Mouse (Mus musculus): Measurements from ENCODE around the gene Fastkd3. TPM values are rescaled to one million over a fixed set of nuclear protein-coding genes. Genes with fewer than 3 reads are reported as not detected.

The Fastkd3 gene
- polyA plus RNA-seq, 1 experiment from 2014 or later = 44.5 TPM

GRCm38 (mm10) chr13:68582517-68582780, 415 bp downstream of the Fastkd3 start:
- ATAC-seq (ENCODE audit: insufficient number of reproducible peaks, insufficient read depth, low FRiP score, low TSS enrichment, low read depth) = no peak; the same call in 1 of the 2 replicates
- Histone ChIP-seq H3K4me2 (peak overlapping the region; percentile 87), H3K9me3 (no peaks in the 10 kb centered on the region), H3K4me3 (replicated peaks) (peak overlapping the region; percentile 77), H3K9ac (replicated peaks) (peak overlapping the region; percentile 79), H3K36me3 (peaks cover 56% of the 10 kb centered on the region), H3K27me3 (no peaks in the 10 kb centered on the region), H3K27ac (peak overlapping the region; percentile 77), H3K4me1 (replicated peaks) (peaks cover 14% of the 10 kb centered on the region)
- under 1% methylated on average over 11 of the region's 11 CpGs for WGBS

GRCm38 (mm10) chr13:68583961-68584360, 1.9 kb downstream of the Fastkd3 start:
- H3K9me3 ChIP-seq = no peaks in the 10 kb centered on the region
- peaks cover 14% of the 10 kb centered on the region for H3K4me1 ChIP-seq (replicated peaks)
- no peaks in the 10 kb centered on the region for H3K27me3 ChIP-seq
- no peak overlapping the region for H3K9ac ChIP-seq (replicated peaks)
- no peak overlapping the region for H3K4me2 ChIP-seq
- no peak for ATAC-seq (ENCODE audit: insufficient number of reproducible peaks, insufficient read depth, low FRiP score, low TSS enrichment, low read depth)
- 90% methylated on average over 11 of the region's 11 CpGs for WGBS
- H3K4me3 ChIP-seq (replicated peaks) = no peak overlapping the region
- peaks cover 58% of the 10 kb centered on the region for H3K36me3 ChIP-seq
- no peak overlapping the region for H3K27ac ChIP-seq

- Histone ChIP-seq H3K27ac (no peak overlapping the region), H3K9me3 (no peaks in the 10 kb centered on the region), H3K36me3 (peaks cover 70% of the 10 kb centered on the region), H3K9ac (replicated peaks) (no peak overlapping the region), H3K4me2 (no peak overlapping the region), H3K27me3 (no peaks in the 10 kb centered on the region), H3K4me1 (replicated peaks) (peaks cover 13% of the 10 kb centered on the region), H3K4me3 (replicated peaks) (no peak overlapping the region)
- ATAC-seq (ENCODE audit: insufficient number of reproducible peaks, insufficient read depth, low FRiP score, low TSS enrichment, low read depth) = no peak
- WGBS = 92% methylated on average over 7 of the region's 7 CpGs
Measured at GRCm38 (mm10) chr13:68585441-68585840, 3.4 kb downstream of the Fastkd3 start.

GRCm38 (mm10) chr13:68588352-68588751, 6.3 kb downstream of the Fastkd3 start:
- Histone ChIP-seq H3K27ac (no peak overlapping the region), H3K9me3 (no peaks in the 10 kb centered on the region), H3K36me3 (peaks cover 98% of the 10 kb centered on the region), H3K9ac (replicated peaks) (no peak overlapping the region), H3K27me3 (no peaks in the 10 kb centered on the region), H3K4me3 (replicated peaks) (no peak overlapping the region), H3K4me2 (no peak overlapping the region), H3K4me1 (replicated peaks) (peaks cover 1% of the 10 kb centered on the region; the same call in 1 of the 2 replicates)
- ATAC-seq (ENCODE audit: insufficient number of reproducible peaks, insufficient read depth, low FRiP score, low TSS enrichment, low read depth) = no peak

- H3K36me3 ChIP-seq = peaks cover 47% of the 10 kb centered on the region
- 88% methylated on average over 1 of the region's 1 CpGs for WGBS
- no peak overlapping the region for H3K4me2 ChIP-seq
- ATAC-seq (ENCODE audit: insufficient number of reproducible peaks, insufficient read depth, low FRiP score, low TSS enrichment, low read depth) = no peak
- H3K4me3 ChIP-seq (replicated peaks) = no peak overlapping the region
- no peak overlapping the region for H3K27ac ChIP-seq
- no peaks in the 10 kb centered on the region for H3K9me3 ChIP-seq
- H3K4me1 ChIP-seq (replicated peaks) = no peaks in the 10 kb centered on the region; the same call in 1 of the 2 replicates
- no peak overlapping the region for H3K9ac ChIP-seq (replicated peaks)
- peaks cover 4% of the 10 kb centered on the region; the same call in 1 of the 2 replicates for H3K27me3 ChIP-seq
Measured at GRCm38 (mm10) chr13:68593797-68594196, 11.8 kb downstream of the Fastkd3 start.

GRCm38 (mm10) chr13:68597199-68597598, 15.2 kb downstream of the Fastkd3 start, which contains the start of gene 1700001L19Rik:
TSS of gene 1700001L19Rik (plus strand) at chr13:68597421.
- no peaks in the 10 kb centered on the region for H3K9me3 ChIP-seq
- H3K4me3 ChIP-seq (replicated peaks) = peak within 1 kb of the TSS; percentile 24
- H3K4me2 ChIP-seq = peak within 1 kb of the TSS; percentile 49
- WGBS = 10% methylated on average over 10 of the region's 10 CpGs
- ATAC-seq (ENCODE audit: insufficient number of reproducible peaks, insufficient read depth, low FRiP score, low TSS enrichment, low read depth) = no peak
- H3K27ac ChIP-seq = no peak within 1 kb of the TSS
- H3K27me3 ChIP-seq = peaks cover 4% of the 10 kb centered on the region; the same call in 1 of the 2 replicates
- H3K36me3 ChIP-seq = peaks cover 13% of the 10 kb centered on the region
- no peak within 1 kb of the TSS for H3K9ac ChIP-seq (replicated peaks)
- peaks cover 7% of the 10 kb centered on the region; the same call in 1 of the 2 replicates for H3K4me1 ChIP-seq (replicated peaks)

DNA sequence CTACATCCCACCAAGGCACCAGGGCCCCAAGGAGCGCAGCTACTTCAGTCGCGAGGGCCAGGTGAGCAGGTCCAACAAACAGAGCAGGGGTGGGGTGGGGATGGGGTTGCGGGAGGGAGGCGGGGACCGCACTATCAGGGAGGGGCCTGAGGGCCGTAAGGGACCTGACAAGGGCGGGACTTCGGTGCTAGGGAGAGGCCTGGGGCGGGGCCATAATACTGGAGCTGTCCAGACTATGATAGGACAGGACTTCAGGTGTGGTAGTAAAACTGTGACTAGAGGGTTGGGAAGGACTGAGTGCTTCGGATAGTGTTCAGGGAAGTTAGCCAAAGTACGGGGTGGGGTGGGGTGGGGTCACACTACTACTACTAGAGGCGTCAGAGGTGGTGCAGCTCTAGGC, 15.6 kb downstream of the Fastkd3 start:
- peak overlapping the region; percentile 49 for H3K4me2 ChIP-seq
- ATAC-seq (ENCODE audit: insufficient number of reproducible peaks, insufficient read depth, low FRiP score, low TSS enrichment, low read depth) = 0 out of 2 replicates have a peak, but pooled peaks have one; percentile 17
- WGBS = 10% methylated on average over 13 of the region's 13 CpGs
- no peak overlapping the region for H3K27ac ChIP-seq
- H3K9me3 ChIP-seq = no peaks in the 10 kb centered on the region
- H3K4me3 ChIP-seq (replicated peaks) = peak overlapping the region; percentile 24
- peaks cover 7% of the 10 kb centered on the region; the same call in 1 of the 2 replicates for H3K4me1 ChIP-seq (replicated peaks)
- H3K9ac ChIP-seq (replicated peaks) = no peak overlapping the region
- H3K27me3 ChIP-seq = peaks cover 4% of the 10 kb centered on the region; the same call in 1 of the 2 replicates
- H3K36me3 ChIP-seq = peaks cover 9% of the 10 kb centered on the region

DNA sequence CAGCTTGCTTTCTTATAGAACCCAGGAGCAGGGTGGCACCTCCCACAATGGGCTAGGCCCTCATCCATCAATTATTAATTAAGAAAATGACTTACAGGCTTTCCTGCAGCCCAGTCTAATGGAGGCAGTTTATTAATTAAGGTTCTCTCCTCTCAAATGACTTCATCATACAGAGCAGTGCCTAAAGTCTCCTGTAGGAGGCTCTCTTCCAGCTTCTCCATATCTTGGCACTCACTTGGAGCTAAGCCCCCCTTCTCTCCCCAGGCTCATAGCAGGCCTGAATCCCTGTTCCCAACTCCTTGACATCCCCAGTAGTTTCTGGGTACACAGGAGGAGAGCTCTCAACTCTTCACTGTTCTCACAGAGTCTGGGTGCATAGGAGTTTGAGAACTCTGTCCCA, 16.9 kb downstream of the Fastkd3 start:
- Histone ChIP-seq H3K9me3 (no peaks in the 10 kb centered on the region), H3K27ac (no peak overlapping the region), H3K4me2 (no peak overlapping the region), H3K27me3 (peaks cover 4% of the 10 kb centered on the region; the same call in 1 of the 2 replicates), H3K36me3 (peaks cover 3% of the 10 kb centered on the region; the same call in 1 of the 2 replicates), H3K4me3 (replicated peaks) (no peak overlapping the region), H3K9ac (replicated peaks) (no peak overlapping the region), H3K4me1 (replicated peaks) (peaks cover 7% of the 10 kb centered on the region; the same call in 1 of the 2 replicates)
- no peak for ATAC-seq (ENCODE audit: insufficient number of reproducible peaks, insufficient read depth, low FRiP score, low TSS enrichment, low read depth)

- H3K27ac ChIP-seq = 0 out of 2 replicates have a peak overlapping the region, but pooled peaks have one; percentile 19
- ATAC-seq (ENCODE audit: insufficient number of reproducible peaks, insufficient read depth, low FRiP score, low TSS enrichment, low read depth) = no peak
- no peak overlapping the region for H3K4me2 ChIP-seq
- H3K9ac ChIP-seq (replicated peaks) = no peak overlapping the region
- H3K9me3 ChIP-seq = no peaks in the 10 kb centered on the region
- peaks cover 7% of the 10 kb centered on the region; the same call in 1 of the 2 replicates for H3K4me1 ChIP-seq (replicated peaks)
- H3K27me3 ChIP-seq = peaks cover 4% of the 10 kb centered on the region; the same call in 1 of the 2 replicates
- no peaks in the 10 kb centered on the region for H3K36me3 ChIP-seq
- no peak overlapping the region for H3K4me3 ChIP-seq (replicated peaks)
- 21% methylated on average over 6 of the region's 6 CpGs for WGBS
Measured at GRCm38 (mm10) chr13:68601184-68601583, 19.1 kb downstream of the Fastkd3 start.

- no peak overlapping the region for H3K27ac ChIP-seq
- no peak overlapping the region for H3K9ac ChIP-seq (replicated peaks)
- ATAC-seq (ENCODE audit: insufficient number of reproducible peaks, insufficient read depth, low FRiP score, low TSS enrichment, low read depth) = no peak
- H3K4me2 ChIP-seq = no peak overlapping the region
- H3K36me3 ChIP-seq = no peaks in the 10 kb centered on the region
- H3K27me3 ChIP-seq = peaks cover 4% of the 10 kb centered on the region; the same call in 1 of the 2 replicates
- 86% methylated on average over 6 of the region's 6 CpGs for WGBS
- no peak overlapping the region for H3K4me3 ChIP-seq (replicated peaks)
- H3K9me3 ChIP-seq = no peaks in the 10 kb centered on the region
- 0 out of 2 replicates have a peak, but pooled peaks cover 7% of the 10 kb centered on the region for H3K4me1 ChIP-seq (replicated peaks)
Measured at GRCm38 (mm10) chr13:68603085-68603484, 21.1 kb downstream of the Fastkd3 start.

DNA sequence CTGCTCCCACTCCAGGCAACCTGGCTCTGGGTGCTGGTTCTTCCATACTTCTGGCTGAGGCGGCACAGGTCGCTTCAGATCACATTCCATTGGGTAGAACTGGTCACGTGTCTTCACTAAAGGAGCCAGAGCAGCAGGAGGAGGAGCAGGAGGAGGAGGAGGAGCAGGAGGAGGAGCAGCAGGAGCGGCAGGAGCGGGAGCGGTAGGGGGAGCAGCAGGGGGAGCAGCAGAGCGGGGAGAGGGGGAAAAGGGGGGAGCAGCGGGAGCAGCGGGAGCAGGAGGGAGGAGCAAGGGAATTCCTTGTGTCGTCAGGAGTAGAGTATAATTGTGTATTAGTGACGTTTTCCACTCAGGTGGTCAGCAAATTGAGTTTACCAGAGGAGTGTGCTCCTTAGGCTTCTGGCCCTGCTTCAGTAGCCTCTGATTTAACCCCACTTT, 23.7 kb downstream of the Fastkd3 start:
- no peaks in the 10 kb centered on the region for H3K27me3 ChIP-seq
- H3K4me3 ChIP-seq (replicated peaks) = peak overlapping the region; percentile 24
- no peaks in the 10 kb centered on the region for H3K9me3 ChIP-seq
- H3K4me2 ChIP-seq = peak overlapping the region; percentile 44
- 0% methylated on average over 11 of the region's 11 CpGs for WGBS
- H3K4me1 ChIP-seq (replicated peaks) = 0 out of 2 replicates have a peak, but pooled peaks cover 7% of the 10 kb centered on the region
- no peaks in the 10 kb centered on the region for H3K36me3 ChIP-seq
- peak; percentile 57; the same call in 1 of the 2 replicates for ATAC-seq (ENCODE audit: insufficient number of reproducible peaks, insufficient read depth, low FRiP score, low TSS enrichment, low read depth)
- no peak overlapping the region for H3K27ac ChIP-seq
- H3K9ac ChIP-seq (replicated peaks) = no peak overlapping the region
